Mouse (Mus musculus): ENCODE data around the gene Cadm3. TPM values are rescaled to one million over a fixed set of nuclear protein-coding genes. Genes with fewer than 3 reads are reported as not detected.

Cadm3 gene
- polyA plus RNA-seq, 1 experiment from 2014 or later = 4.9 TPM

GRCm38 (mm10) chr1:173389901-173390401, 22.5 kb upstream of the Cadm3 start:
- no peak overlapping the region for H3K9ac ChIP-seq
- no peaks in the 10 kb centered on the region for H3K36me3 ChIP-seq (ENCODE audit: insufficient read depth)
- H3K4me3 ChIP-seq (ENCODE audit: low read depth, low read length) = no peak overlapping the region
- DNase-seq = peak; percentile 28
- no peak overlapping the region for H3K27ac ChIP-seq (ENCODE audit: low read depth)
- WGBS = 10% methylated on average over 13 of the region's 13 CpGs
- H3K4me2 ChIP-seq = peak overlapping the region; percentile 23; the same call in 1 of the 2 replicates
- H3K27me3 ChIP-seq (ENCODE audit: insufficient read depth, low read length) = no peaks in the 10 kb centered on the region
- ATAC-seq (ENCODE audit: insufficient read depth) = peak; percentile 54; the same call in 1 of the 2 replicates
- no peak for TF ChIP-seq CTCF (IDR thresholded peaks at IDR 0.05; ENCODE audit: low read depth)
- no peaks in the 10 kb centered on the region for H3K4me1 ChIP-seq (ENCODE audit: insufficient read depth)
- no peaks in the 10 kb centered on the region for H3K9me3 ChIP-seq (ENCODE audit: low read depth, low read length)

GRCm38 (mm10) chr1:173389431-173389830, 21.9 kb upstream of the Cadm3 start:
- no peak overlapping the region for H3K9ac ChIP-seq
- no peak overlapping the region for H3K4me2 ChIP-seq
- no peaks in the 10 kb centered on the region for H3K4me1 ChIP-seq (ENCODE audit: insufficient read depth)
- H3K36me3 ChIP-seq (ENCODE audit: insufficient read depth) = no peaks in the 10 kb centered on the region
- no peaks in the 10 kb centered on the region for H3K9me3 ChIP-seq (ENCODE audit: low read depth, low read length)
- H3K27ac ChIP-seq (ENCODE audit: low read depth) = no peak overlapping the region
- DNase-seq (no peak), ATAC-seq (ENCODE audit: insufficient read depth) (no peak)
- H3K27me3 ChIP-seq (ENCODE audit: insufficient read depth, low read length) = no peaks in the 10 kb centered on the region
- WGBS = 21% methylated on average over 3 of the region's 3 CpGs
- TF ChIP-seq CTCF (IDR thresholded peaks at IDR 0.05; ENCODE audit: low read depth) = no peak
- H3K4me3 ChIP-seq (ENCODE audit: low read depth, low read length) = no peak overlapping the region

GRCm38 (mm10) chr1:173381436-173381835, 13.9 kb upstream of the Cadm3 start:
- H3K4me2 ChIP-seq = no peak overlapping the region
- H3K4me1 ChIP-seq (ENCODE audit: insufficient read depth) = no peaks in the 10 kb centered on the region
- DNase-seq (no peak), ATAC-seq (ENCODE audit: insufficient read depth) (no peak)
- 80% methylated on average over 6 of the region's 6 CpGs for WGBS
- no peak overlapping the region for H3K9ac ChIP-seq
- H3K27ac ChIP-seq (ENCODE audit: low read depth) = no peak overlapping the region
- no peak overlapping the region for H3K4me3 ChIP-seq (ENCODE audit: low read depth, low read length)
- H3K9me3 ChIP-seq (ENCODE audit: low read depth, low read length) = no peaks in the 10 kb centered on the region
- no peak for TF ChIP-seq CTCF (IDR thresholded peaks at IDR 0.05; ENCODE audit: low read depth)
- H3K27me3 ChIP-seq (ENCODE audit: insufficient read depth, low read length) = no peaks in the 10 kb centered on the region
- H3K36me3 ChIP-seq (ENCODE audit: insufficient read depth) = no peaks in the 10 kb centered on the region

GRCm38 (mm10) chr1:173377380-173378112, 10.1 kb upstream of the Cadm3 start:
- WGBS = 31% methylated on average over 13 of the region's 13 CpGs
- Histone ChIP-seq H3K4me3 (ENCODE audit: low read depth, low read length) (no peak overlapping the region), H3K36me3 (ENCODE audit: insufficient read depth) (no peaks in the 10 kb centered on the region), H3K4me2 (no peak overlapping the region), H3K4me1 (ENCODE audit: insufficient read depth) (no peaks in the 10 kb centered on the region), H3K9me3 (ENCODE audit: low read depth, low read length) (no peaks in the 10 kb centered on the region), H3K9ac (no peak overlapping the region), H3K27ac (ENCODE audit: low read depth) (no peak overlapping the region), H3K27me3 (ENCODE audit: insufficient read depth, low read length) (no peaks in the 10 kb centered on the region)
- peak; percentile 76 for DNase-seq
- peak; percentile 74 for ATAC-seq (ENCODE audit: insufficient read depth)
- TF ChIP-seq CTCF (IDR thresholded peaks at IDR 0.05; ENCODE audit: low read depth) = peak; percentile 85

- no peaks in the 10 kb centered on the region for H3K36me3 ChIP-seq (ENCODE audit: insufficient read depth)
- no peak for TF ChIP-seq CTCF (IDR thresholded peaks at IDR 0.05; ENCODE audit: low read depth)
- no peak overlapping the region for H3K9ac ChIP-seq
- H3K9me3 ChIP-seq (ENCODE audit: low read depth, low read length) = no peaks in the 10 kb centered on the region
- no peaks in the 10 kb centered on the region for H3K27me3 ChIP-seq (ENCODE audit: insufficient read depth, low read length)
- no peaks in the 10 kb centered on the region for H3K4me1 ChIP-seq (ENCODE audit: insufficient read depth)
- WGBS = 76% methylated on average over 7 of the region's 7 CpGs
- no peak overlapping the region for H3K27ac ChIP-seq (ENCODE audit: low read depth)
- H3K4me2 ChIP-seq = no peak overlapping the region
- no peak overlapping the region for H3K4me3 ChIP-seq (ENCODE audit: low read depth, low read length)
- DNase-seq (no peak), ATAC-seq (ENCODE audit: insufficient read depth) (no peak)
These were observed 6.5 kb upstream of the Cadm3 start for GRCm38 (mm10) chr1:173374020-173374419.

GRCm38 (mm10) chr1:173371586-173371985, 4.1 kb upstream of the Cadm3 start:
- Histone ChIP-seq H3K4me2 (no peak overlapping the region), H3K27me3 (ENCODE audit: insufficient read depth, low read length) (peaks cover 12% of the 10 kb centered on the region), H3K9ac (no peak overlapping the region), H3K9me3 (ENCODE audit: low read depth, low read length) (no peaks in the 10 kb centered on the region), H3K27ac (ENCODE audit: low read depth) (no peak overlapping the region), H3K4me3 (ENCODE audit: low read depth, low read length) (no peak overlapping the region), H3K36me3 (ENCODE audit: insufficient read depth) (no peaks in the 10 kb centered on the region), H3K4me1 (ENCODE audit: insufficient read depth) (0 out of 2 replicates have a peak, but pooled peaks cover 2% of the 10 kb centered on the region)
- ATAC-seq (ENCODE audit: insufficient read depth) = no peak
- WGBS = 82% methylated on average over 6 of the region's 6 CpGs
- no peak for DNase-seq
- TF ChIP-seq CTCF (IDR thresholded peaks at IDR 0.05; ENCODE audit: low read depth) = no peak

- H3K4me2 ChIP-seq = no peak overlapping the region
- 70% methylated on average over 6 of the region's 6 CpGs for WGBS
- no peak overlapping the region for H3K9ac ChIP-seq
- no peak for ATAC-seq (ENCODE audit: insufficient read depth)
- H3K27me3 ChIP-seq (ENCODE audit: insufficient read depth, low read length) = peaks cover 23% of the 10 kb centered on the region
- no peak for DNase-seq
- H3K9me3 ChIP-seq (ENCODE audit: low read depth, low read length) = no peaks in the 10 kb centered on the region
- no peak overlapping the region for H3K4me3 ChIP-seq (ENCODE audit: low read depth, low read length)
- H3K4me1 ChIP-seq (ENCODE audit: insufficient read depth) = 0 out of 2 replicates have a peak, but pooled peaks cover 3% of the 10 kb centered on the region
- no peak for TF ChIP-seq CTCF (IDR thresholded peaks at IDR 0.05; ENCODE audit: low read depth)
- H3K36me3 ChIP-seq (ENCODE audit: insufficient read depth) = no peaks in the 10 kb centered on the region
- H3K27ac ChIP-seq (ENCODE audit: low read depth) = no peak overlapping the region
These were observed 3.0 kb upstream of the Cadm3 start for GRCm38 (mm10) chr1:173370456-173370855.

Measured in lung, embryonic 14.5 days (tissue).